ENCODE assay signal across 8 mouse cellular contexts in genomic region chr17:56009088-56009961, GRCm38 (mm10). TPM values are rescaled to one million over a fixed set of nuclear protein-coding genes. Genes with fewer than 3 reads are reported as not detected.
DNase-seq lines count a peak whose midpoint lies in the region; ATAC-seq and TF ChIP-seq lines count a peak whose summit lies in the region.

No protein-coding gene starts in this region.

- TF ChIP-seq POLR2A in lung, adult 2 months (IDR thresholded peaks at IDR 0.05; ENCODE audit: borderline replicate concordance, extremely low read depth, low read depth, low read length) = peak; percentile 84

- under 1% methylated on average over 61 of the region's 62 CpGs for WGBS in forebrain, embryonic 14.5 days
- WGBS in lung, adult 2 months = 1% methylated on average over 60 of the region's 62 CpGs

- peaks cover 15% of the 10 kb centered on the region for H3K4me1 ChIP-seq in forebrain, embryonic 14.5 days (ENCODE audit: control insufficient read depth, insufficient read depth, low read length)
- H3K4me1 ChIP-seq in lung, adult 2 months (ENCODE audit: control insufficient read depth, insufficient read depth, low read length) = peaks cover 11% of the 10 kb centered on the region

- ATAC-seq in forebrain, embryonic 14.5 days = peak; percentile 92
- ATAC-seq in neutrophil, adult 5-6 weeks (ENCODE audit: extremely low read depth, insufficient number of reproducible peaks, low FRiP score, poor library complexity, severe bottlenecking) = peak; percentile 81

- H3K9me3 ChIP-seq in forebrain, embryonic 14.5 days (replicated peaks; ENCODE audit: control insufficient read depth, low read length) = no peaks in the 10 kb centered on the region

- no peak for TF ChIP-seq CTCF in lung, adult 2 months (IDR thresholded peaks at IDR 0.05; ENCODE audit: insufficient read depth, low read length)

- H3K27me3 ChIP-seq in forebrain, embryonic 14.5 days (replicated peaks; ENCODE audit: control insufficient read depth, insufficient read depth, low read length) = 0 out of 2 replicates have a peak, but pooled peaks cover 4% of the 10 kb centered on the region

- peak overlapping the region; percentile 100 for H3K4me2 ChIP-seq in forebrain, embryonic 14.5 days (ENCODE audit: low read length)

- H3K9ac ChIP-seq in forebrain, embryonic 14.5 days (ENCODE audit: low read length) = peak overlapping the region; percentile 87

- DNase-seq in ES-CJ7 (ENCODE audit: low read depth, low spot score) = peak; percentile 88
- peak; percentile 90 for DNase-seq in cerebellum, adult 11 months
- DNase-seq in forebrain, embryonic 14.5 days (ENCODE audit: low spot score) = peak; percentile 95
- DNase-seq in heart, postnatal 25 days (ENCODE audit: low spot score) = peak; percentile 88
- DNase-seq in layer of hippocampus, adult 18-20 months (ENCODE audit: low spot score in 2 of 2) = peak; percentile 90 to 94
- peak; percentile 90 for DNase-seq in lung, adult 2 months
- DNase-seq in thymus, adult 18-20 months = peak; percentile 88 to 91

- H3K27ac ChIP-seq in forebrain, embryonic 14.5 days (ENCODE audit: low read depth, low read length) = peak overlapping the region; percentile 94

- intact Hi-C loops in heart, postnatal 25 days (cut with DNase I) = no loop called here

- peaks cover 33% of the 10 kb centered on the region for H3K36me3 ChIP-seq in forebrain, embryonic 14.5 days (ENCODE audit: control insufficient read depth, insufficient read depth, low read length)

- peak overlapping the region; percentile 82 for H3K4me3 ChIP-seq in forebrain, embryonic 14.5 days (ENCODE audit: low read depth, low read length)
- H3K4me3 ChIP-seq in lung, adult 2 months (replicated peaks; ENCODE audit: extremely low read depth, low read depth, low read length) = peak overlapping the region; percentile 82

RNA-seq across cellular contexts. Expression of gene Mpnd, which starts 3.8 kb away (rescaled TPM):
- polyA plus RNA-seq in forebrain, embryonic 14.5 days (2014; fragmentation: Nextera tagmentation; extraction: Ambion mirVana) = 170 TPM in 2 replicates
- 10 to 100 TPM; 50.0 to 59.4 TPM for total RNA-seq in heart, postnatal 25 days (2021)
- total RNA-seq in layer of hippocampus, adult 18-20 months (2021) = 100 to 1,000 TPM; 106 to 111 TPM
- 99.7 and 103 TPM in 2 replicates for polyA plus RNA-seq in lung, adult 2 months (2012; rRNA removed)
- 64.9 and 86.9 TPM in 2 replicates for total RNA-seq in neutrophil, adult 5-6 weeks (2017)

RNA-seq across cellular contexts. Expression of gene Stap2, which starts 3.9 kb away (rescaled TPM):
- 4.7 and 5.0 TPM in 2 replicates for polyA plus RNA-seq in forebrain, embryonic 14.5 days (2014; fragmentation: Nextera tagmentation; extraction: Ambion mirVana)
- total RNA-seq in heart, postnatal 25 days (2021) = 10 to 100 TPM; 14.1 to 14.6 TPM
- total RNA-seq in layer of hippocampus, adult 18-20 months (2021) = 1 to 10 TPM; 1.4 to 2.1 TPM
- polyA plus RNA-seq in lung, adult 2 months (2012; rRNA removed) = 53.4 and 60.4 TPM in 2 replicates
- total RNA-seq in neutrophil, adult 5-6 weeks (2017) = 1.6 TPM in 1 of 2 replicates, not detected in the other

RNA-seq across cellular contexts. Expression of gene Fsd1, which starts 23.0 kb away (rescaled TPM):
- polyA plus RNA-seq in forebrain, embryonic 14.5 days (2014; fragmentation: Nextera tagmentation; extraction: Ambion mirVana) = 106 and 121 TPM in 2 replicates
- total RNA-seq in heart, postnatal 25 days (2021) = under 1 TPM in 1 of 2 experiments, not detected in 1; 0.47 TPM
- 10 to 100 TPM; 68.1 to 68.2 TPM for total RNA-seq in layer of hippocampus, adult 18-20 months (2021)
- 0.17 and 0.31 TPM in 2 replicates for polyA plus RNA-seq in lung, adult 2 months (2012; rRNA removed)
- not detected in 2 replicates for total RNA-seq in neutrophil, adult 5-6 weeks (2017)

RNA-seq across cellular contexts. Expression of gene Sh3gl1, which starts 27.1 kb away (rescaled TPM):
- polyA plus RNA-seq in forebrain, embryonic 14.5 days (2014; fragmentation: Nextera tagmentation; extraction: Ambion mirVana) = 96.0 and 113 TPM in 2 replicates
- 10 to 100 TPM; 17.6 to 19.8 TPM for total RNA-seq in heart, postnatal 25 days (2021)
- total RNA-seq in layer of hippocampus, adult 18-20 months (2021) = 10 to 100 TPM; 53.9 to 57.8 TPM
- 72.8 and 74.1 TPM in 2 replicates for polyA plus RNA-seq in lung, adult 2 months (2012; rRNA removed)
- total RNA-seq in neutrophil, adult 5-6 weeks (2017) = 44.8 and 48.6 TPM in 2 replicates

RNA-seq across cellular contexts. Expression of gene Chaf1a, which starts 30.9 kb away (rescaled TPM):
- 6.8 and 6.9 TPM in 2 replicates for polyA plus RNA-seq in forebrain, embryonic 14.5 days (2014; fragmentation: Nextera tagmentation; extraction: Ambion mirVana)
- 1 to 10 TPM in 1 of 2 experiments, under 1 TPM in 1; 0.95 to 1.2 TPM for total RNA-seq in heart, postnatal 25 days (2021)
- total RNA-seq in layer of hippocampus, adult 18-20 months (2021) = 1 to 10 TPM; 2.0 to 3.0 TPM
- 1.6 and 2.3 TPM in 2 replicates for polyA plus RNA-seq in lung, adult 2 months (2012; rRNA removed)
- total RNA-seq in neutrophil, adult 5-6 weeks (2017) = 1.4 TPM in 2 replicates

Comparison
In these comparisons a context has a peak if more than half of its experiments do, and no peak if none do; other contexts are left out.
1. Peak in every context shown above with its lines: DNase-seq, ATAC-seq, H3K4me3 ChIP-seq and H3K27ac ChIP-seq.
2. RNA of gene Fsd1, which starts 23.0 kb away (total RNA-seq): 68.1 to 68.2 TPM in layer of hippocampus, adult 18-20 months; 0.47 TPM in heart, postnatal 25 days and not detected in neutrophil, adult 5-6 weeks; every median in the first group is over 10 times any median in the second.